Mouse (Mus musculus) hindbrain, embryonic 15.5 days (tissue): Measurements from ENCODE around the gene Lcmt1. TPM values are rescaled to one million over a fixed set of nuclear protein-coding genes. Genes with fewer than 3 reads are reported as not detected.

Source experiments
- ATAC-seq: fragments of 200-750 bp; cut with Nextera tagmentation; 2 replicates; pipeline ENCODE4 v1.8.0; 2017; ENCODE audit warnings: low read depth, moderate number of reproducible peaks, moderate TSS enrichment; ENCODE audit not compliant: low FRiP score
- H3K27ac ChIP-seq: fragments of 300-500 bp; sonication (generic); replicated peaks from 2 replicates; pipeline ENCODE4 v1.5.1; 2015; ENCODE audit warnings: mild to moderate bottlenecking, inconsistent platforms
- H3K27me3 ChIP-seq: fragments of 300-500 bp; sonication (generic); 2 replicates; pipeline ENCODE4 v1.6.1; 2015; ENCODE audit warnings: control low read depth, inconsistent platforms
- H3K36me3 ChIP-seq: fragments of 300-500 bp; sonication (generic); 2 replicates; pipeline ENCODE4 v1.6.1; 2015; ENCODE audit warnings: control low read depth, inconsistent platforms
- H3K4me1 ChIP-seq: fragments of 300-500 bp; sonication (generic); replicated peaks from 2 replicates; pipeline ENCODE4 v1.6.1; 2015; ENCODE audit warnings: control low read depth, inconsistent platforms
- H3K4me2 ChIP-seq: fragments of 300-500 bp; sonication (generic); 2 replicates; pipeline ENCODE4 v1.6.1; 2015; ENCODE audit warnings: moderate library complexity, mild to moderate bottlenecking, inconsistent platforms
- H3K4me3 ChIP-seq: fragments of 300-500 bp; sonication (generic); 2 replicates; pipeline ENCODE4 v1.5.1; 2015; ENCODE audit warnings: mild to moderate bottlenecking, inconsistent platforms
- H3K9ac ChIP-seq: fragments of 300-500 bp; sonication (generic); 2 replicates; pipeline ENCODE4 v1.6.1; 2015; ENCODE audit warnings: inconsistent platforms
- H3K9me3 ChIP-seq: fragments of 300-500 bp; sonication (generic); 2 replicates; pipeline ENCODE4 v1.6.1; 2016; ENCODE audit warnings: control low read depth, inconsistent platforms
- WGBS: fragments of 180-500 bp; shearing (Covaris S2); methylation state at CpG from one replicate; pipeline ENCODE4 v1.1.7; 2015; 5-methylcytosine and 5-hydroxymethylcytosine counted together
- polyA plus RNA-seq: library from polyadenylated mRNA; unstranded; fragments of >200 nt; fragmentation: Nextera tagmentation; extraction: Ambion mirVana; gene quantifications from 2 replicates; pipeline ENCODE4 v1.2.1, GENCODE M21; 2015

Gene Lcmt1
- polyA plus RNA-seq, 1 experiment from 2014 or later, result 99.8 TPM

GRCm38 (mm10) chr7:123345041-123345544, 24.5 kb upstream of the Lcmt1 start:
- Histone ChIP-seq H3K36me3 (no peaks in the 10 kb centered on the region), H3K9ac (no peak overlapping the region), H3K27ac (no peak overlapping the region), H3K4me2 (no peak overlapping the region), H3K9me3 (no peaks in the 10 kb centered on the region), H3K4me1 (0 out of 2 replicates have a peak, but pooled peaks cover 3% of the 10 kb centered on the region), H3K27me3 (no peaks in the 10 kb centered on the region), H3K4me3 (no peak overlapping the region)
- WGBS, result 82% methylated on average over 3 of the region's 3 CpGs
- no peak for ATAC-seq

GRCm38 (mm10) chr7:123346631-123347290, 22.8 kb upstream of the Lcmt1 start:
- no peaks in the 10 kb centered on the region for H3K9me3 ChIP-seq
- no peak overlapping the region for H3K4me3 ChIP-seq
- no peak overlapping the region for H3K4me2 ChIP-seq
- no peaks in the 10 kb centered on the region for H3K36me3 ChIP-seq
- 0 out of 2 replicates have a peak, but pooled peaks cover 3% of the 10 kb centered on the region for H3K4me1 ChIP-seq
- H3K9ac ChIP-seq, result no peak overlapping the region
- no peak overlapping the region for H3K27ac ChIP-seq
- H3K27me3 ChIP-seq, result no peaks in the 10 kb centered on the region
- WGBS, result 79% methylated on average over 7 of the region's 7 CpGs
- ATAC-seq, result no peak

GRCm38 (mm10) chr7:123349813-123350212, 19.8 kb upstream of the Lcmt1 start:
- WGBS, result 56% methylated on average over 11 of the region's 11 CpGs
- no peaks in the 10 kb centered on the region for H3K36me3 ChIP-seq
- H3K9me3 ChIP-seq, result no peaks in the 10 kb centered on the region
- H3K9ac ChIP-seq, result no peak overlapping the region
- no peaks in the 10 kb centered on the region for H3K27me3 ChIP-seq
- H3K4me2 ChIP-seq, result no peak overlapping the region
- H3K4me3 ChIP-seq, result no peak overlapping the region
- H3K4me1 ChIP-seq, result 0 out of 2 replicates have a peak, but pooled peaks cover 3% of the 10 kb centered on the region
- no peak for ATAC-seq
- no peak overlapping the region for H3K27ac ChIP-seq

- H3K36me3 ChIP-seq, result no peaks in the 10 kb centered on the region
- no peak overlapping the region for H3K4me2 ChIP-seq
- no peaks in the 10 kb centered on the region for H3K9me3 ChIP-seq
- H3K4me1 ChIP-seq, result 0 out of 2 replicates have a peak, but pooled peaks cover 3% of the 10 kb centered on the region
- no peak for ATAC-seq
- no peak overlapping the region for H3K27ac ChIP-seq
- no peak overlapping the region for H3K9ac ChIP-seq
- H3K27me3 ChIP-seq, result no peaks in the 10 kb centered on the region
- H3K4me3 ChIP-seq, result no peak overlapping the region
- WGBS, result 71% methylated on average over 2 of the region's 2 CpGs
These were observed 19.3 kb upstream of the Lcmt1 start for GRCm38 (mm10) chr7:123350243-123350642.

GRCm38 (mm10) chr7:123353081-123353480, 16.5 kb upstream of the Lcmt1 start:
- Histone ChIP-seq H3K36me3 (no peaks in the 10 kb centered on the region), H3K4me2 (no peak overlapping the region), H3K9ac (no peak overlapping the region), H3K27ac (no peak overlapping the region), H3K4me1 (0 out of 2 replicates have a peak, but pooled peaks cover 3% of the 10 kb centered on the region), H3K4me3 (no peak overlapping the region), H3K27me3 (no peaks in the 10 kb centered on the region), H3K9me3 (no peaks in the 10 kb centered on the region)
- 92% methylated on average over 4 of the region's 4 CpGs for WGBS
- ATAC-seq, result no peak

- no peak overlapping the region for H3K27ac ChIP-seq
- no peaks in the 10 kb centered on the region for H3K36me3 ChIP-seq
- no peak overlapping the region for H3K4me2 ChIP-seq
- H3K4me1 ChIP-seq, result 0 out of 2 replicates have a peak, but pooled peaks cover 3% of the 10 kb centered on the region
- no peaks in the 10 kb centered on the region for H3K27me3 ChIP-seq
- ATAC-seq, result no peak
- 86% methylated on average over 5 of the region's 5 CpGs for WGBS
- H3K9ac ChIP-seq, result no peak overlapping the region
- no peaks in the 10 kb centered on the region for H3K9me3 ChIP-seq
- no peak overlapping the region for H3K4me3 ChIP-seq
These were observed 15.7 kb upstream of the Lcmt1 start for GRCm38 (mm10) chr7:123353879-123354278.

- WGBS, result 87% methylated on average over 5 of the region's 5 CpGs
- no peak for ATAC-seq
These were observed 15.2 kb upstream of the Lcmt1 start for GRCm38 (mm10) chr7:123354392-123354791.

GRCm38 (mm10) chr7:123354851-123355250, 14.7 kb upstream of the Lcmt1 start:
- Histone ChIP-seq H3K4me1 (no peaks in the 10 kb centered on the region), H3K27ac (no peak overlapping the region), H3K4me2 (no peak overlapping the region), H3K4me3 (no peak overlapping the region), H3K27me3 (no peaks in the 10 kb centered on the region), H3K9ac (no peak overlapping the region), H3K36me3 (no peaks in the 10 kb centered on the region), H3K9me3 (no peaks in the 10 kb centered on the region)
- ATAC-seq, result no peak
- WGBS, result 97% methylated on average over 2 of the region's 2 CpGs

More at GRCm38 (mm10) chr7:123354392-123354791, 15.2 kb upstream of the Lcmt1 start:
- Histone ChIP-seq H3K36me3 (no peaks in the 10 kb centered on the region), H3K9me3 (no peaks in the 10 kb centered on the region), H3K27me3 (no peaks in the 10 kb centered on the region), H3K4me1 (no peaks in the 10 kb centered on the region), H3K4me3 (no peak overlapping the region), H3K4me2 (no peak overlapping the region), H3K9ac (no peak overlapping the region), H3K27ac (no peak overlapping the region)

GRCm38 (mm10) chr7:123356158-123356557, 13.4 kb upstream of the Lcmt1 start:
- Histone ChIP-seq H3K4me1 (no peaks in the 10 kb centered on the region), H3K27ac (no peak overlapping the region), H3K4me3 (no peak overlapping the region), H3K4me2 (no peak overlapping the region), H3K36me3 (no peaks in the 10 kb centered on the region), H3K9ac (no peak overlapping the region), H3K9me3 (no peaks in the 10 kb centered on the region), H3K27me3 (no peaks in the 10 kb centered on the region)
- 90% methylated on average over 3 of the region's 3 CpGs for WGBS
- ATAC-seq, result no peak

GRCm38 (mm10) chr7:123359101-123359500, 10.5 kb upstream of the Lcmt1 start:
- 67% methylated on average over 7 of the region's 7 CpGs for WGBS

GRCm38 (mm10) chr7:123360185-123360584, 9.4 kb upstream of the Lcmt1 start:
- Histone ChIP-seq H3K4me1 (no peaks in the 10 kb centered on the region), H3K9me3 (no peaks in the 10 kb centered on the region), H3K4me2 (no peak overlapping the region), H3K36me3 (no peaks in the 10 kb centered on the region), H3K27ac (no peak overlapping the region), H3K4me3 (no peak overlapping the region), H3K27me3 (no peaks in the 10 kb centered on the region), H3K9ac (no peak overlapping the region)
- 87% methylated on average over 5 of the region's 5 CpGs for WGBS
- no peak for ATAC-seq

More at GRCm38 (mm10) chr7:123359101-123359500, 10.5 kb upstream of the Lcmt1 start:
- Histone ChIP-seq H3K4me2 (no peak overlapping the region), H3K27me3 (no peaks in the 10 kb centered on the region), H3K36me3 (no peaks in the 10 kb centered on the region), H3K9me3 (no peaks in the 10 kb centered on the region), H3K27ac (no peak overlapping the region), H3K4me3 (no peak overlapping the region), H3K9ac (no peak overlapping the region), H3K4me1 (no peaks in the 10 kb centered on the region)
- no peak for ATAC-seq

GRCm38 (mm10) chr7:123361229-123361980, 8.2 kb upstream of the Lcmt1 start:
- peaks cover 4% of the 10 kb centered on the region for H3K4me1 ChIP-seq
- H3K4me3 ChIP-seq, result no peak overlapping the region
- H3K9ac ChIP-seq, result no peak overlapping the region
- no peaks in the 10 kb centered on the region for H3K36me3 ChIP-seq
- H3K27ac ChIP-seq, result no peak overlapping the region
- WGBS, result 96% methylated on average over 7 of the region's 7 CpGs
- no peaks in the 10 kb centered on the region for H3K9me3 ChIP-seq
- ATAC-seq, result no peak
- no peaks in the 10 kb centered on the region for H3K27me3 ChIP-seq
- no peak overlapping the region for H3K4me2 ChIP-seq
